Mouse (Mus musculus) central nervous system, embryonic 11.5 days (tissue): ENCODE measurements around the gene Gabpa. TPM values are rescaled to one million over a fixed set of nuclear protein-coding genes. Genes with fewer than 3 reads are reported as not detected.

Experiments used
- polyA plus RNA-seq: library from polyadenylated mRNA; depleted of rRNA; stranded (reverse); fragments of >200 nt; gene quantifications from 2 replicates; pipeline ENCODE4 v1.2.3, GENCODE M21; 2012; rRNA removed

Gene Gabpa
- 39.7 and 42.3 TPM in 2 replicates for polyA plus RNA-seq

DNA sequence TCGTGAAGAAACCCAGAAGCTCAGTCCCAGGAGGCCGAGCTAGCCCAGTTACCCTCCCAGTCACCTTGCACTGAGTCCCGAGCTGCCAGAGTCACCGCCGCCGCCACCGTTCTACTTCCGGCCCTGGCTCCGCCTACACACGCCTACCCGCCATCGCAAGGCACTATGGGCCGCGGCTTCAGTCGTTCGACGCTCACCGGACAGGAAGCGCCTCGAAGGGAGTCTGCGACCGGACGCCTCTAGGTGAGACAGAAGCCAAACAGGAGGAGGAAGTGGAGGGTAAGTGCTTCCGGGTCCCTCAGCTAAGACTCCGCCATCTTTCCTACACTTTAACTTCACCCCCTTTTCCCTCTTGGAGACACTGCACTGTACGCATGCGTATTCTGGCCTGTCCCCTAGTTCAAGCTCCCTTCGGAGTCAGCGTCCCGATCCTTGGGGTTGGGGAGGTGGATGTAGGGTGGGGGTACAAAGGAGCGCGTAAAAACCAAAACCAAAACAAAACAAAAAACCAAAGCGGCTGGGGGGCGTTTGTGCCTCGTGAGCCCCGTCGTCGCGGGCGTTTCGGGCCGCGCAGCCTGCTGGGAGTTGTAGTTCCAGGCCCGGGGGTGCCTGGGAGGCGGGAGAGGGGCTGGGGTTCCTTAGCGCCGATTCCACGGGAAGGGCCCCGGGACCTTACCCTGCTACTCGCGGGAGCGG, at the start of gene Gabpa:
Gene Gabpa (plus strand): TSS at position 181 of the 696 bp plus-strand sequence.

DNA sequence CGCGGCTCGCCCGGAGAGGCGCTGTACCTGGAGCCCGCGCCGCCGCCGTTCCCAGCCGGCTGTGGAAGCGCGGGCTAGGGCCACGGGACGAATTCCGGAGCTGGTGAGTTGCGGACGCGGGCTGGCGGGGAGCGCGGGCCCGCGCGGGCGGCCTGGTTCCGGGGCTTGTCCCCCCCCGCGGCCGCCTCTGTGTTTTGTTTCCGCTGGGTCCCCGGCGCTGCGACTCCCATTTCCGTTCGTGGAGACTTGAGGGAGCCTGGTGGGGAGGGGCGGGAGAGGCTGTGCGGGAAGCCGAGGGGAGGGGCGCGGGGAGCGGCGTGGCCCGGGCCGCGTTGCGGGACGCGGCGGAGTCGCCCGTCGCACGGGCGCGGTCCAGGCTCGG, 707 bp downstream of the Gabpa start, which contains the start of gene Atp5j:
Gene Atp5j (minus strand): TSS at position 185 of the 382 bp plus-strand sequence.

Other genes with a start within 250 kb of the Gabpa start
- gene Mrpl39, start 99.2 kb upstream of the Gabpa start, polyA plus RNA-seq: 48.8 and 54.2 TPM in 2 replicates
- 30.0 and 35.5 TPM in 2 replicates for gene Jam2, start 60.8 kb upstream of the Gabpa start, polyA plus RNA-seq
- 243 and 353 TPM in 2 replicates for gene Atp5j, start 700 bp downstream of the Gabpa start, polyA plus RNA-seq